Mouse (Mus musculus) midbrain, embryonic 14.5 days (tissue): Measurements from ENCODE around the gene Ankfy1. TPM values are rescaled to one million over a fixed set of nuclear protein-coding genes. Genes with fewer than 3 reads are reported as not detected.

Experiments used
- ATAC-seq: fragments of 200-750 bp; cut with Nextera tagmentation; 2 replicates; pipeline ENCODE4 v1.8.0; 2017; ENCODE audit warnings: moderate number of reproducible peaks, moderate library complexity; ENCODE audit not compliant: low FRiP score, low TSS enrichment
- DNase-seq: peaks from one replicate; pipeline ENCODE4 v3.0.0-alpha.2; 2015
- H3K27ac ChIP-seq: fragments of 300-500 bp; sonication (generic); replicated peaks from 2 replicates; pipeline ENCODE4 v1.5.1; 2014; ENCODE audit warnings: mild to moderate bottlenecking, low read depth, low read length, moderate library complexity
- H3K27me3 ChIP-seq: fragments of 300-500 bp; sonication (generic); 2 replicates; pipeline ENCODE4 v1.6.1; 2014; ENCODE audit warnings: low read length, control low read depth, mixed read lengths; ENCODE audit not compliant: control insufficient read depth, insufficient read depth
- H3K36me3 ChIP-seq: fragments of 300-500 bp; sonication (generic); 2 replicates; pipeline ENCODE4 v1.6.1; 2014; ENCODE audit warnings: low read length, control low read depth; ENCODE audit not compliant: control insufficient read depth, insufficient read depth
- H3K4me1 ChIP-seq: fragments of 300-500 bp; sonication (generic); 2 replicates; pipeline ENCODE4 v1.6.1; 2014; ENCODE audit warnings: mild to moderate bottlenecking, antibody characterized with exemption, low read length, control low read depth; ENCODE audit not compliant: control insufficient read depth, insufficient read depth
- H3K4me2 ChIP-seq: fragments of 300-500 bp; sonication (generic); 2 replicates; pipeline ENCODE4 v1.6.1; 2014; ENCODE audit warnings: mild to moderate bottlenecking, low read length, moderate library complexity
- H3K4me3 ChIP-seq: fragments of 300-500 bp; sonication (generic); replicated peaks from 2 replicates; pipeline ENCODE4 v1.5.1; 2014; ENCODE audit warnings: low read depth, low read length
- H3K9ac ChIP-seq: fragments of 300-500 bp; sonication (generic); replicated peaks from 2 replicates; pipeline ENCODE4 v1.6.1; 2014; ENCODE audit warnings: mild to moderate bottlenecking, low read length, moderate library complexity
- H3K9me3 ChIP-seq: fragments of 300-500 bp; sonication (generic); 2 replicates; pipeline ENCODE4 v1.6.1; 2016; ENCODE audit warnings: low read length, control low read depth, mixed read lengths; ENCODE audit not compliant: control insufficient read depth
- WGBS: fragments of 180-500 bp; shearing (Covaris S2); extraction: QIAGEN DNeasy Blood & Tissue Kit; methylation state at CpG from one replicate; pipeline ENCODE4 v1.1.7; 2014; 5-methylcytosine and 5-hydroxymethylcytosine counted together
- microRNA-seq: library from miRNA; unstranded; fragments of <30 nt; microRNA quantifications from one replicate; pipeline ENCODE4, GENCODE M21; 2016
- polyA plus RNA-seq: library from polyadenylated mRNA; unstranded; fragments of >200 nt; fragmentation: Nextera tagmentation; extraction: Ambion mirVana; gene quantifications from 2 replicates; pipeline ENCODE4 v1.2.1, GENCODE M21; 2014

Gene Ankfy1
- polyA plus RNA-seq, 1 experiment from 2014 or later = 40.0 TPM

DNA sequence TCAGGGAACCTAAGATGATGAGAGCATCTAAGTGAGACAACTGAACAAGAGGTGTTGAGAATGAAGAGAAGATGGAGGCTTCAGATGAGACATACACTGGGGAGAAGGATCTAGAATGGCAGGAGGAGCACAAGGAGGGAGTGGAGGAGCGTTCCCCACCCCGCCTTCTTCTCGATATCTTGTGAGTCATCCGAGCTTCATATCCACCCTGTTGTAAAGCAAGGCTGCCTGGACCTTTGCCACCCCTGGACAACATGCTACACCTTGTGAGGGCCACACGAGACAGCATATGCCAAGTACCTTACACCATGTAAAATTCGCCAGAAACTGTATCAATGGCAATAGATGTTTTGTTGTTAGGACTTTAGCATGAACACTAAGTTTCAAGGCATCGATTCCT lies 131.2 kb downstream of the Ankfy1 start:
- no peak overlapping the region for H3K4me2 ChIP-seq
- no peak overlapping the region for H3K9ac ChIP-seq
- 93% methylated on average over 7 of the region's 7 CpGs for WGBS
- no peak overlapping the region for H3K27ac ChIP-seq
- H3K9me3 ChIP-seq = no peaks in the 10 kb centered on the region
- no peaks in the 10 kb centered on the region for H3K27me3 ChIP-seq
- ATAC-seq = no peak
- no peaks in the 10 kb centered on the region for H3K4me1 ChIP-seq
- H3K4me3 ChIP-seq = no peak overlapping the region
- H3K36me3 ChIP-seq = peaks cover 69% of the 10 kb centered on the region
- no peak for DNase-seq

Small RNA genes lying within 50 kb of the gene (microRNA-seq; reads per million reads assigned to microRNA genes)
- not detected for gene Gm25678

Other genes starting within 250 kb of the Ankfy1 start
- gene Mybbp1a, start 248.7 kb upstream of the Ankfy1 start, polyA plus RNA-seq = 52.0 and 66.0 TPM in 2 replicates
- 12.6 TPM in 2 replicates for gene Spns2, start 200.1 kb upstream of the Ankfy1 start, polyA plus RNA-seq
- gene Spns3, start 139.5 kb upstream of the Ankfy1 start, polyA plus RNA-seq = 0.11 TPM in 1 of 2 replicates, not detected in the other
- gene Ube2g1, start 82.7 kb upstream of the Ankfy1 start, polyA plus RNA-seq = 87.2 and 111 TPM in 2 replicates
- 5.7 and 6.7 TPM in 2 replicates for gene Cyb5d2, start 106.1 kb downstream of the Ankfy1 start, polyA plus RNA-seq
- gene Zzef1, start 106.2 kb downstream of the Ankfy1 start, polyA plus RNA-seq = 18.0 and 19.8 TPM in 2 replicates